Mouse (Mus musculus): ENCODE results near the gene Cdrt4. TPM values are rescaled to one million over a fixed set of nuclear protein-coding genes. Genes with fewer than 3 reads are reported as not detected.

The Cdrt4 gene
- total and polyA plus RNA-seq, 3 experiments, result not detected

DNA sequence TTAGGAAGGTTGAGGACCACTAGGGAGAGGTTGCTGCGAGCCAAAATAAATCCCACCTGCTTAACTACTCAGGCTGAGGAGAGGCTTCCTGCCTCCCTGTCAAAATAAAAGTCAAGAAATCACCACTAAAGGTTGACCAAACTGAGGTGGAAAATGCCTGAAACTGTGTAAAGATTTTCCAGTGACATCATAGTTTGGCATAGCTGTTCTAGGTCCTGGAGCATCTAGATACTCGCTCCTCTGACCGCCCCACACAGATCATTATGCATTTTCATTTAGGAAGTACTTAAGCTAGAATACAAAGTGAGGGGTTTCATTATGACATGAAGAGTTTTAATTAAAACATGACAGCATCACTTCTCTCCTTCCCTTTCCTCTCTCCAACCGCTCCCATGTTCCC lies 12.3 kb downstream of the Cdrt4 start (continued):
- TF ChIP-seq GABPA (IDR thresholded peaks at IDR 0.05; ENCODE audit: insufficient replicate concordance, low read depth, low read length) (no peak), USF1 (IDR thresholded peaks at IDR 0.05; ENCODE audit: low read depth, low read length) (no peak), RCOR1 (conservative IDR thresholded peaks at IDR 0.05; ENCODE audit: low read depth, low read length) (peak; percentile 83), CTCF (conservative IDR thresholded peaks at IDR 0.05 in 1 of 2, IDR thresholded peaks at IDR 0.05 in 1 of 2; ENCODE audit: low read depth in 2 of 2, low read length in 2 of 2) (no peak), ZKSCAN1 (IDR thresholded peaks at IDR 0.05; ENCODE audit: borderline replicate concordance, low read depth, low read length) (no peak), NRF1 (IDR thresholded peaks at IDR 0.05; ENCODE audit: low read depth, low read length) (no peak)

DNA sequence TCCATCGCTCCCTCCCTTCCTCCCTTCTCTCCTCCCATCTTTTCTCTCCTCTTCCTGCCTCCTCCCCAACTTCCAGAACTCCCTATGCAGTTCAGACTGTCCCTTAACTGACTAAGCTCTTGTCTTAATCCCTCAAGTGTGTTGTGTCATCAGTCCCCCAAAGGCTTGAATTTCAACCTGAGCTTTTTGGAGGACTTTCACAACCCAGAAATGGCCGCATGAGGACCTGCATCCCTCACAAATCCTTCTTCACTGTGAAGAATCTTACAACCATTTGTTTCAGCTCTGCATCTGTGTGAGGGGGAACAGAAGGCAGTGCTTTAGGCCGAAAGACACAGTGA lies 15.4 kb downstream of the Cdrt4 start:
- no peaks in the 10 kb centered on the region for H3K27me3 ChIP-seq (replicated peaks)
- no peaks in the 10 kb centered on the region for H3K9me3 ChIP-seq (replicated peaks; ENCODE audit: low read length)
- no peak overlapping the region for H3K4me2 ChIP-seq (ENCODE audit: insufficient read depth, low read depth, poor library complexity, severe bottlenecking)
- dilution Hi-C loops (cut with MboI; ENCODE audit: extremely low pct_ligation_motif_present, extremely low pct_unique_long_range_greater_than_20kb, low sequenced_read_pairs) (no loop called here), in situ Hi-C loops (cut with MboI; ENCODE audit: low pct_ligation_motif_present, low pct_unique_long_range_greater_than_20kb, low sequenced_read_pairs) (no loop called here)
- TF ChIP-seq MAFK (IDR thresholded peaks at IDR 0.05; ENCODE audit: insufficient replicate concordance, low read length) (no peak), SMC3 (IDR thresholded peaks at IDR 0.05; ENCODE audit: low read depth, low read length) (no peak), USF1 (IDR thresholded peaks at IDR 0.05; ENCODE audit: low read depth, low read length) (no peak), NRF1 (IDR thresholded peaks at IDR 0.05; ENCODE audit: low read depth, low read length) (no peak)
- no peak overlapping the region for H3K9ac ChIP-seq (ENCODE audit: insufficient read depth, low read depth)
- no peaks in the 10 kb centered on the region for H3K79me2 ChIP-seq (replicated peaks; ENCODE audit: control insufficient read depth, extremely low read depth, insufficient read depth, poor library complexity, severe bottlenecking)
- H3K27ac ChIP-seq (ENCODE audit: insufficient read depth, low read depth), result no peak overlapping the region
- peaks cover 15 to 17% of the 10 kb centered on the region in 2 experiments for H3K4me1 ChIP-seq (ENCODE audit: control insufficient read depth in 1 of 2, insufficient read depth in 2 of 2)
- no peak overlapping the region for H3K4me3 ChIP-seq (replicated peaks in 1 of 3; ENCODE audit: low read depth in 2 of 3, low read length in 2 of 3, poor library complexity in 1 of 3)
- no peaks in the 10 kb centered on the region for H3K36me3 ChIP-seq (replicated peaks in 1 of 2; ENCODE audit: control insufficient read depth in 1 of 2, insufficient read depth in 1 of 2, low read length in 1 of 2)
- DNase-seq (ENCODE audit: extremely low read depth), result no peak

DNA sequence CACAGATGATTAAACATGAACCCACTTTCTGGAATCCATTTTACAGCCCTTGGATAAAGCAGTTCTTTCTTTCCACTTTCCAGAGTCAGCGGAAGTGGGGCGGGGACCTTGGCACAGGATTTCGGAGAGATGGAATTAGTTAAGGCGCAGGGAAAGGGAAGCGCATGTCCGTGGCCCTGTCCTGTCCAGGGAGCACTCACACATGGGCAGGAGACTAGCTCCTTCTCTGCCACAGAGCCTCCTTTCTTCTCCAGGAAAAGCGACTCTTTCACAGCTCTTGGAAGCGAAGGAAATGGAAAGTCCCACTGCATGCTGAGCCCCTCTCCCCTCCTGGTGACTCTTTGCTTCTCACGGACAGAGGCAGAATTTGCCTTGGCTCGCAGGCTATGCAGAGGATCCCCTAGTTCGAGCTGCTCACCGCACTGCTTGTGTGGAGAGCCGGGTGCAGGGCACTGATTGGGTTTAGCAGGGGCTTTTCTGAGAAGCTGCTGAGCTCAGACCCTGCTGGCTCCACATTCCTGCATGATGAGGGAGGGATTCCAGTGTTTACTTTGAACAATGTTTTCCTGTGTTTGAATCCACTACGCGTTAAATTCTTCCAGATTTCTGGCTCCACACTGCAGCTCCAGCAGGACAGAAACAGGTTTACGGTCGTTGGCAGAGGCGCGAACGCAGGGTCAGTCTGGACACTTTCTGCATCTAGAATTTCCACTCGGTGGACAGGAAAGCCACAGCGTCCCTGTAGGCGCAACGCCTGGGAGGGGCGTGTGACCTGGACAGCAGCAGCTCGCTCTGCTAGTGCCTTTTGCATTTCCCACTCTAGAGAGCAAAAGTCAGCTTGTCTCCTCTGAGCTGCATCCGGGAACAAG lies 16.0 kb downstream of the Cdrt4 start:
- Histone ChIP-seq H3K4me1 (ENCODE audit: control insufficient read depth in 1 of 2, insufficient read depth in 2 of 2) (peaks cover 15 to 17% of the 10 kb centered on the region in 2 experiments), H3K79me2 (replicated peaks; ENCODE audit: control insufficient read depth, extremely low read depth, insufficient read depth, poor library complexity, severe bottlenecking) (no peaks in the 10 kb centered on the region), H3K36me3 (replicated peaks in 1 of 2; ENCODE audit: control insufficient read depth in 1 of 2, insufficient read depth in 1 of 2, low read length in 1 of 2) (no peaks in the 10 kb centered on the region), H3K27me3 (replicated peaks) (no peaks in the 10 kb centered on the region), H3K4me3 (replicated peaks in 1 of 3; ENCODE audit: low read depth in 2 of 3, low read length in 2 of 3, poor library complexity in 1 of 3) (no peak overlapping the region), H3K9ac (ENCODE audit: insufficient read depth, low read depth) (no peak overlapping the region), H3K9me3 (replicated peaks; ENCODE audit: low read length) (no peaks in the 10 kb centered on the region), H3K4me2 (ENCODE audit: insufficient read depth, low read depth, poor library complexity, severe bottlenecking) (no peak overlapping the region), H3K27ac (ENCODE audit: insufficient read depth, low read depth) (no peak overlapping the region)
- dilution Hi-C loops (cut with MboI; ENCODE audit: extremely low pct_ligation_motif_present, extremely low pct_unique_long_range_greater_than_20kb, low sequenced_read_pairs), result no loop called here
- DNase-seq (ENCODE audit: extremely low read depth), result no peak
- in situ Hi-C loops (cut with MboI; ENCODE audit: low pct_ligation_motif_present, low pct_unique_long_range_greater_than_20kb, low sequenced_read_pairs), result no loop called here
- TF ChIP-seq CTCF (conservative IDR thresholded peaks at IDR 0.05 in 1 of 2, IDR thresholded peaks at IDR 0.05 in 1 of 2; ENCODE audit: low read depth in 2 of 2, low read length in 2 of 2), result no peak

DNA sequence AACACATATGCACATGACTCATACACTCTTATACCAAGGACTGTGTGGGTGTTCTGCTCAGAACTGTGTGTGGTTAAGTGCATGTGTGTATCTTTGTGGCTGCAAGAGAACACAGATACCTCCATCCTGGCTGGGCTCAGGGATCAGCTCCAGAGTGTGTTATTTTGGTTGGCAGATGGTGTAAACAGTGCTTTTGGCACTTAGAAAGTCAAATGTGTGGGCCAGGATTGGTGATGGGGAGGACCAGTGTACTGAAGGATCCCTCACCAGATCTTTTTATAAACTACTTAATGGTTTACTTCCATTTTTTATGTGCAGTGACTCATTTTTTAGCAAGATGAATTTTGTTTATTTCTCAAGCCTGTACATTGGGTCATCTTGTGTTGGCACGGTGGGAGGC lies 26.2 kb downstream of the Cdrt4 start:
- Histone ChIP-seq H3K4me2 (ENCODE audit: insufficient read depth, low read depth, poor library complexity, severe bottlenecking) (no peak overlapping the region), H3K27me3 (replicated peaks) (no peaks in the 10 kb centered on the region), H3K4me3 (replicated peaks in 1 of 3; ENCODE audit: low read depth in 2 of 3, low read length in 2 of 3, poor library complexity in 1 of 3) (no peak overlapping the region), H3K9ac (ENCODE audit: insufficient read depth, low read depth) (no peak overlapping the region), H3K9me3 (replicated peaks; ENCODE audit: low read length) (peaks cover 3% of the 10 kb centered on the region), H3K4me1 (ENCODE audit: control insufficient read depth in 1 of 2, insufficient read depth in 2 of 2) (no peaks in the 10 kb centered on the region), H3K36me3 (replicated peaks in 1 of 2; ENCODE audit: control insufficient read depth in 1 of 2, insufficient read depth in 1 of 2, low read length in 1 of 2) (no peaks in the 10 kb centered on the region), H3K27ac (ENCODE audit: insufficient read depth, low read depth) (no peak overlapping the region), H3K79me2 (replicated peaks; ENCODE audit: control insufficient read depth, extremely low read depth, insufficient read depth, poor library complexity, severe bottlenecking) (no peaks in the 10 kb centered on the region)
- in situ Hi-C loops (cut with MboI; ENCODE audit: low pct_ligation_motif_present, low pct_unique_long_range_greater_than_20kb, low sequenced_read_pairs) (no loop called here), dilution Hi-C loops (cut with MboI; ENCODE audit: extremely low pct_ligation_motif_present, extremely low pct_unique_long_range_greater_than_20kb, low sequenced_read_pairs) (no loop called here)
- DNase-seq (ENCODE audit: extremely low read depth), result no peak
- no peak for TF ChIP-seq ZNF384 (IDR thresholded peaks at IDR 0.05; ENCODE audit: low read depth, low read length)
- no peak for TF ChIP-seq USF1 (IDR thresholded peaks at IDR 0.05; ENCODE audit: low read depth, low read length)
- TF ChIP-seq POLR2AphosphoS2 (IDR thresholded peaks at IDR 0.05; ENCODE audit: low read depth, low read length), result no peak
- TF ChIP-seq HCFC1 (IDR thresholded peaks at IDR 0.05; ENCODE audit: low read depth, low read length), result no peak
- TF ChIP-seq MYC (IDR thresholded peaks at IDR 0.05; ENCODE audit: low read depth, low read length), result no peak
- no peak for TF ChIP-seq MAFK (IDR thresholded peaks at IDR 0.05; ENCODE audit: insufficient replicate concordance, low read length)
- no peak for TF ChIP-seq ZMIZ1 (IDR thresholded peaks at IDR 0.05; ENCODE audit: low read depth, low read length)
- no peak for TF ChIP-seq SIN3A (IDR thresholded peaks at IDR 0.05; ENCODE audit: low read length)
- TF ChIP-seq CTCF (conservative IDR thresholded peaks at IDR 0.05 in 1 of 2, IDR thresholded peaks at IDR 0.05 in 1 of 2; ENCODE audit: low read depth in 2 of 2, low read length in 2 of 2), result no peak
- TF ChIP-seq ZKSCAN1 (IDR thresholded peaks at IDR 0.05; ENCODE audit: borderline replicate concordance, low read depth, low read length), result no peak
- no peak for TF ChIP-seq KAT2A (IDR thresholded peaks at IDR 0.05; ENCODE audit: insufficient replicate concordance, low read length)
- TF ChIP-seq MAZ (IDR thresholded peaks at IDR 0.05; ENCODE audit: low read depth, low read length), result no peak
- TF ChIP-seq CHD1 (IDR thresholded peaks at IDR 0.05; ENCODE audit: low read depth, low read length), result no peak
- TF ChIP-seq TCF12 (IDR thresholded peaks at IDR 0.05; ENCODE audit: low read depth, low read length), result no peak
- TF ChIP-seq ELF1 (IDR thresholded peaks at IDR 0.05; ENCODE audit: low read depth, low read length), result no peak

Data from CH12.LX (cell line).